In genomic region chr15:10608508-10609098, GRCm38 (mm10) we compare ENCODE assay signal across 44 mouse cellular contexts. TPM values are rescaled to one million over a fixed set of nuclear protein-coding genes. Genes with fewer than 3 reads are reported as not detected.
DNase-seq lines count a peak whose midpoint lies in the region; ATAC-seq and TF ChIP-seq lines count a peak whose summit lies in the region.
"Had no signal": no experiment of that assay in that cellular context is flagged by ENCODE, and none has a peak within 500 bp of the region (broad histone marks: within the 10 kb centered on the region; RNA-seq: fewer than 3 reads in every experiment).

No protein-coding gene starts in this region.

- H3K27ac ChIP-seq in embryonic facial prominence, embryonic 12.5 days = 0 out of 2 replicates have a peak overlapping the region, but pooled peaks have one; percentile 3
- no peak overlapping the region for H3K27ac ChIP-seq in embryonic facial prominence, embryonic 10.5 days (replicated peaks)
- H3K27ac ChIP-seq in kidney, embryonic 15.5 days = no peak overlapping the region
- no peak overlapping the region for H3K27ac ChIP-seq in limb, embryonic 11.5 days (replicated peaks; ENCODE audit: low read depth, low read length)
- H3K27ac ChIP-seq in midbrain, postnatal 0 days (ENCODE audit: low read depth, low read length) = no peak overlapping the region
- H3K27ac ChIP-seq: forebrain, embryonic 13.5 days; hindbrain, embryonic 15.5 days; intestine, embryonic 15.5 days; left cerebral cortex, adult 2 months; liver, embryonic 12.5 days; macrophage; neural tube, embryonic 12.5 days; stomach, postnatal 0 days had no signal

- TF ChIP-seq CTCF in midbrain, postnatal 0 days (IDR thresholded peaks at IDR 0.05) = no peak

- peaks cover 34% of the 10 kb centered on the region for H3K36me3 ChIP-seq in embryonic facial prominence, embryonic 12.5 days
- H3K36me3 ChIP-seq in embryonic facial prominence, embryonic 10.5 days (replicated peaks) = peaks cover 68% of the 10 kb centered on the region
- peaks cover 59% of the 10 kb centered on the region for H3K36me3 ChIP-seq in kidney, embryonic 15.5 days
- H3K36me3 ChIP-seq in limb, embryonic 11.5 days (ENCODE audit: control insufficient read depth, insufficient read depth, low read length) = peaks cover 8% of the 10 kb centered on the region
- H3K36me3 ChIP-seq in midbrain, postnatal 0 days (ENCODE audit: insufficient read depth, low read length) = no peaks in the 10 kb centered on the region
- H3K36me3 ChIP-seq: hindbrain, embryonic 15.5 days; intestine, embryonic 15.5 days had no signal

- no peaks in the 10 kb centered on the region for H3K27me3 ChIP-seq in embryonic facial prominence, embryonic 12.5 days
- H3K27me3 ChIP-seq in embryonic facial prominence, embryonic 10.5 days (replicated peaks; ENCODE audit: low read depth, poor library complexity, severe bottlenecking) = no peaks in the 10 kb centered on the region
- H3K27me3 ChIP-seq in kidney, embryonic 15.5 days = no peaks in the 10 kb centered on the region
- no peaks in the 10 kb centered on the region for H3K27me3 ChIP-seq in limb, embryonic 11.5 days (ENCODE audit: control insufficient read depth, insufficient read depth, low read length)
- H3K27me3 ChIP-seq in midbrain, postnatal 0 days (ENCODE audit: insufficient read depth, low read length) = no peaks in the 10 kb centered on the region
- H3K27me3 ChIP-seq: CH12.LX; forebrain, embryonic 13.5 days; hindbrain, embryonic 15.5 days; intestine, embryonic 15.5 days; liver, embryonic 12.5 days; neural tube, embryonic 12.5 days had no signal

- intact Hi-C loops in left cerebral cortex, postnatal 4 days (cut with DNase I) = no loop called here

- H3K9ac ChIP-seq in embryonic facial prominence, embryonic 12.5 days = no peak overlapping the region
- H3K9ac ChIP-seq in kidney, embryonic 15.5 days = no peak overlapping the region
- no peak overlapping the region for H3K9ac ChIP-seq in limb, embryonic 11.5 days (ENCODE audit: low read length)
- H3K9ac ChIP-seq in midbrain, postnatal 0 days (replicated peaks; ENCODE audit: low read length, poor library complexity, severe bottlenecking) = no peak overlapping the region
- H3K9ac ChIP-seq: forebrain, embryonic 13.5 days; hindbrain, embryonic 15.5 days; intestine, embryonic 15.5 days; liver, embryonic 12.5 days; liver, postnatal 0 days; neural tube, embryonic 12.5 days had no signal

- H3K9me3 ChIP-seq in embryonic facial prominence, embryonic 12.5 days = peaks cover 7% of the 10 kb centered on the region; the same call in 1 of the 2 replicates
- H3K9me3 ChIP-seq in embryonic facial prominence, embryonic 10.5 days = peaks cover 3% of the 10 kb centered on the region; the same call in 1 of the 2 replicates
- H3K9me3 ChIP-seq in kidney, embryonic 15.5 days (replicated peaks) = no peaks in the 10 kb centered on the region; the same call in 1 of the 2 replicates
- H3K9me3 ChIP-seq in limb, embryonic 11.5 days (ENCODE audit: control insufficient read depth, low read length) = no peaks in the 10 kb centered on the region
- H3K9me3 ChIP-seq in midbrain, postnatal 0 days (ENCODE audit: low read length) = no peaks in the 10 kb centered on the region
- H3K9me3 ChIP-seq: forebrain, embryonic 13.5 days; hindbrain, embryonic 15.5 days; intestine, embryonic 15.5 days; liver, embryonic 12.5 days had no signal

- no peaks in the 10 kb centered on the region for H3K4me1 ChIP-seq in embryonic facial prominence, embryonic 12.5 days
- H3K4me1 ChIP-seq in embryonic facial prominence, embryonic 10.5 days = no peaks in the 10 kb centered on the region
- H3K4me1 ChIP-seq in kidney, embryonic 15.5 days = 0 out of 2 replicates have a peak, but pooled peaks cover 4% of the 10 kb centered on the region
- no peaks in the 10 kb centered on the region for H3K4me1 ChIP-seq in limb, embryonic 11.5 days (ENCODE audit: control insufficient read depth, insufficient read depth, low read length)
- H3K4me1 ChIP-seq in midbrain, postnatal 0 days (ENCODE audit: insufficient read depth, low read length) = no peaks in the 10 kb centered on the region
- H3K4me1 ChIP-seq: forebrain, embryonic 13.5 days; hindbrain, embryonic 15.5 days; intestine, embryonic 15.5 days; liver, embryonic 12.5 days had no signal

- WGBS in embryonic facial prominence, embryonic 12.5 days = 67% methylated on average over 6 of the region's 6 CpGs
- 85% methylated on average over 6 of the region's 6 CpGs for WGBS in embryonic facial prominence, embryonic 10.5 days
- 56% methylated on average over 6 of the region's 6 CpGs for WGBS in kidney, embryonic 15.5 days
- 31% methylated on average over 6 of the region's 6 CpGs for WGBS in limb, embryonic 11.5 days
- WGBS in midbrain, postnatal 0 days = 85% methylated on average over 6 of the region's 6 CpGs

- no peak for ATAC-seq in embryonic facial prominence, embryonic 12.5 days (ENCODE audit: insufficient number of reproducible peaks, insufficient read depth, low FRiP score, low TSS enrichment)
- no peak for ATAC-seq in kidney, embryonic 15.5 days (replicated peaks; ENCODE audit: low FRiP score)
- peak; percentile 79 for ATAC-seq in limb, embryonic 11.5 days (ENCODE audit: insufficient number of reproducible peaks, low FRiP score, low TSS enrichment, low read depth)
- ATAC-seq in midbrain, postnatal 0 days (ENCODE audit: low FRiP score) = no peak
- ATAC-seq: activated CD4-positive, CD25-positive, alpha-beta regulatory T cell, adult 4 months; forebrain, embryonic 13.5 days; intestine, embryonic 15.5 days; liver, embryonic 12.5 days; liver, postnatal 0 days had no signal

- no peak overlapping the region for H3K4me3 ChIP-seq in embryonic facial prominence, embryonic 12.5 days
- no peak overlapping the region for H3K4me3 ChIP-seq in embryonic facial prominence, embryonic 10.5 days
- H3K4me3 ChIP-seq in kidney, embryonic 15.5 days (replicated peaks) = no peak overlapping the region
- H3K4me3 ChIP-seq in limb, embryonic 11.5 days (ENCODE audit: low read depth, low read length) = no peak overlapping the region
- H3K4me3 ChIP-seq in midbrain, postnatal 0 days (ENCODE audit: low read depth, low read length) = no peak overlapping the region
- H3K4me3 ChIP-seq: forebrain, embryonic 13.5 days; hindbrain, embryonic 15.5 days; intestine, embryonic 15.5 days; left cerebral cortex, adult 2 months; liver, embryonic 12.5 days; neural tube, embryonic 12.5 days had no signal

- DNase-seq in embryonic facial prominence, embryonic 10.5 days (ENCODE audit: low spot score) = no peak
- peak; percentile 28 to 45 for DNase-seq in kidney, postnatal 4 days
- peak; percentile 48 for DNase-seq in limb, embryonic 11.5 days (ENCODE audit: low spot score)
- DNase-seq in adrenal gland, adult 2 months = no peak
- DNase-seq in left cerebral cortex, postnatal 4 days = no peak
- no peak for DNase-seq in midbrain, postnatal 0 days (ENCODE audit: low spot score)
- DNase-seq: adrenal gland, adult 8-10 months; cerebellum, adult 8-10 months; cerebellum, postnatal 25 days; gastrocnemius, postnatal 25 days; heart, adult 11 months; heart, postnatal 4 days; kidney, adult 2 months; kidney, postnatal 14 days; liver, postnatal 0 days; midbrain, embryonic 14.5 days; right cerebral cortex, postnatal 4 days; thymus, adult 2 months; thymus, postnatal 36 days had no signal

- H3K4me2 ChIP-seq in embryonic facial prominence, embryonic 12.5 days (replicated peaks) = no peak overlapping the region
- no peak overlapping the region for H3K4me2 ChIP-seq in kidney, embryonic 15.5 days
- no peak overlapping the region for H3K4me2 ChIP-seq in limb, embryonic 11.5 days (ENCODE audit: low read depth, severe bottlenecking)
- no peak overlapping the region for H3K4me2 ChIP-seq in midbrain, postnatal 0 days (ENCODE audit: low read depth, low read length, poor library complexity, severe bottlenecking)
- H3K4me2 ChIP-seq: forebrain, embryonic 13.5 days; heart, embryonic 11.5 days; hindbrain, embryonic 15.5 days; intestine, embryonic 15.5 days; liver, embryonic 12.5 days; neural tube, embryonic 12.5 days had no signal

RNA-seq across cellular contexts. Expression of gene Ttc23l, which starts 50.1 kb away (rescaled TPM):
- not detected in 2 replicates for polyA plus RNA-seq in embryonic facial prominence, embryonic 12.5 days (2016; fragmentation: Nextera tagmentation; extraction: Ambion mirVana)
- polyA plus RNA-seq in embryonic facial prominence, embryonic 10.5 days (2016; fragmentation: Nextera tagmentation; extraction: Ambion mirVana) = not detected in 2 replicates
- polyA plus RNA-seq in kidney, embryonic 15.5 days (2015; fragmentation: Nextera tagmentation; extraction: Ambion mirVana) = not detected in 2 replicates
- polyA plus RNA-seq in limb, embryonic 11.5 days (2014; fragmentation: Nextera tagmentation; extraction: Ambion mirVana) = not detected in 2 replicates
- total RNA-seq in adrenal gland, adult 2 months (2021) = not detected
- not detected in 2 replicates for polyA plus RNA-seq in adrenal gland, adult 2 months (2012; rRNA removed)
- not detected for total RNA-seq in left cerebral cortex, postnatal 4 days (2021)
- not detected in 2 replicates for total RNA-seq in midbrain, postnatal 0 days (2014; rRNA removed)
- not detected in 2 replicates for polyA plus RNA-seq in midbrain, postnatal 0 days (2015; fragmentation: Nextera tagmentation; extraction: Ambion mirVana)
- total RNA-seq: adrenal gland, adult 8-10 months; adrenal gland, postnatal 4 days; ES-E14; gastrocnemius, adult 18-20 months; gastrocnemius, postnatal 25 days; heart, postnatal 4 days; layer of hippocampus, adult 18-20 months; layer of hippocampus, postnatal 14 days; left cerebral cortex, adult 2 months; left cerebral cortex, postnatal 25 days; megakaryocyte-erythroid progenitor cell, adult 5-6 weeks had no signal
- polyA plus RNA-seq: activated CD4-positive, CD25-positive, alpha-beta regulatory T cell, adult 4 months; C2C12; embryonic facial prominence, embryonic 11.5 days; forebrain, embryonic 13.5 days; heart, embryonic 11.5 days; heart, postnatal 0 days; hindbrain, embryonic 15.5 days; intestine, embryonic 15.5 days; kidney, adult 2 months; liver, embryonic 12.5 days; liver, postnatal 0 days; lung, embryonic 16.5 days; macrophage; midbrain, embryonic 14.5 days; neural tube, embryonic 12.5 days; spleen, adult 2 months; stomach, postnatal 0 days; thymus, adult 2 months had no signal

Comparison
In these comparisons a context has a peak if more than half of its experiments do, and no peak if none do; other contexts are left out.
1. DNase-seq: peak in kidney, postnatal 4 days (2 of 2) and limb, embryonic 11.5 days (single experiment); none in embryonic facial prominence, embryonic 10.5 days (single experiment), adrenal gland, adult 2 months (single experiment), left cerebral cortex, postnatal 4 days (single experiment) and midbrain, postnatal 0 days (single experiment).